Mouse (Mus musculus) cortical plate, adult 2 months (tissue): ENCODE measurements around the gene Abca5.

Experiments used
- CTCF ChIP-seq: fragments of 200-500 bp; IDR thresholded peaks from 2 replicates; pipeline ENCODE4 v1.5.1; 2011; ENCODE audit warnings: mild to moderate bottlenecking, control low read depth, low read length; ENCODE audit not compliant: insufficient read depth; ENCODE audit errors: extremely low read depth
- POLR2A ChIP-seq: fragments of 200-500 bp; IDR thresholded peaks from 2 replicates; pipeline ENCODE4 v1.6.1; 2011; ENCODE audit warnings: mild to moderate bottlenecking, low read length, control low read depth; ENCODE audit not compliant: insufficient read depth; ENCODE audit errors: extremely low read depth

DNA sequence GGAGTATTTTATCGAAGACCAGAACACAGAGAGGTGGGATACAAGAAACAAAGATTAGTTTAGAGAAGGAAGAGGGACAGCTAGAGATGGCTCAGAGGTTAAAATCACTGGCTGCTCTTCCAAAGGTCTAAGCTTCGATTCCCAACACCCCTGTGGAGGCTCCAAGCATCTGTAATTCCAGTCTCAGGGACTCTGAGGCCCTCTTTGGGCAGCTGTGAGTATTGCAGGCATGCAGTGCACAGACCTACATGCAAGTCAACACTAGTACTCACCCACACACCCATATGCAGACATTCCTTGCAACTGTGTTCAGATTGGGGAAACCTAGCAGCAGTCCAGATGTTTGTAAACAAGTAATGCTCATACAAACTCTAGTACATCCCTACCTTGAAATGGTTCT, 46.9 kb downstream of the Abca5 start:
- no peak for TF ChIP-seq CTCF
- no peak for TF ChIP-seq POLR2A
